Comparison of ENCODE assay signal across 16 mouse cellular contexts in genomic region chr11:8797486-8797885, GRCm38 (mm10).
DNase-seq lines count a peak whose midpoint lies in the region; ATAC-seq and TF ChIP-seq lines count a peak whose summit lies in the region.
"Had no signal": no experiment of that assay in that cellular context is flagged by ENCODE, and none has a peak within 500 bp of the region (broad histone marks: within the 10 kb centered on the region; RNA-seq: fewer than 3 reads in every experiment).

No protein-coding gene starts in this region.

- no peak overlapping the region for H3K27ac ChIP-seq in kidney, adult 2 months (ENCODE audit: insufficient read depth, low read depth, low read length)
- peak overlapping the region; percentile 48; the same call in 1 of the 2 replicates for H3K27ac ChIP-seq in spleen, adult 2 months (ENCODE audit: insufficient read depth, low read length)
- no peak overlapping the region for H3K27ac ChIP-seq in embryonic facial prominence, embryonic 11.5 days (replicated peaks; ENCODE audit: low read depth, low read length)
- H3K27ac ChIP-seq: gastrocnemius, adult 2 months; hindbrain, embryonic 14.5 days; lung, embryonic 15.5 days had no signal

- TF ChIP-seq POLR2A in kidney, adult 2 months (IDR thresholded peaks at IDR 0.05; ENCODE audit: low read depth, low read length) = no peak
- no peak for TF ChIP-seq POLR2A in spleen, adult 2 months (IDR thresholded peaks at IDR 0.05; ENCODE audit: low read depth, low read length)

- no peak for ATAC-seq in embryonic facial prominence, embryonic 11.5 days (replicated peaks; ENCODE audit: insufficient number of reproducible peaks, low FRiP score, low TSS enrichment, low read depth)
- ATAC-seq: forebrain, postnatal 0 days had no signal

- WGBS in kidney, adult 2 months = 27% methylated on average over 5 of the region's 5 CpGs
- WGBS in spleen, adult 2 months = 77% methylated on average over 5 of the region's 5 CpGs
- 29% methylated on average over 5 of the region's 5 CpGs for WGBS in embryonic facial prominence, embryonic 11.5 days

- H3K9ac ChIP-seq in embryonic facial prominence, embryonic 11.5 days (replicated peaks; ENCODE audit: low read length) = no peak overlapping the region
- H3K9ac ChIP-seq: forebrain, postnatal 0 days; hindbrain, embryonic 14.5 days; lung, embryonic 15.5 days had no signal

- DNase-seq in kidney, adult 2 months = peak; percentile 41
- DNase-seq in kidney, adult 8-10 months = no peak
- no peak for DNase-seq in spleen, adult 2 months (ENCODE audit: low read depth in 1 of 2, low spot score in 2 of 2)
- no peak for DNase-seq in spleen, postnatal 14 days (ENCODE audit: low spot score in 2 of 2)
- peak; percentile 65 for DNase-seq in embryonic facial prominence, embryonic 11.5 days (ENCODE audit: low spot score)
- DNase-seq in yolk sac, embryonic 10.5 days (ENCODE audit: low spot score) = peak; percentile 42
- DNase-seq in left cerebral cortex, postnatal 10 days (ENCODE audit: extremely low spot score in 1 of 2, low spot score in 2 of 2) = no peak
- DNase-seq: adrenal gland, postnatal 25 days; cerebellum, adult 2 months; forebrain, postnatal 0 days; gastrocnemius, adult 2 months; thymus, postnatal 36 days had no signal

- intact Hi-C loops in left cerebral cortex, postnatal 10 days (cut with DNase I) = no loop called here

- H3K4me3 ChIP-seq in kidney, adult 2 months (ENCODE audit: insufficient read depth, low read depth, low read length) = no peak overlapping the region
- no peak overlapping the region for H3K4me3 ChIP-seq in spleen, adult 2 months (ENCODE audit: extremely low read depth, insufficient read depth, insufficient read length)
- no peak overlapping the region for H3K4me3 ChIP-seq in embryonic facial prominence, embryonic 11.5 days (ENCODE audit: low read depth, low read length)
- H3K4me3 ChIP-seq: erythroblast, embryonic 14.5 days; gastrocnemius, adult 2 months; lung, embryonic 15.5 days had no signal

- H3K4me1 ChIP-seq in kidney, adult 2 months (ENCODE audit: control insufficient read depth, insufficient read depth, low read length) = no peaks in the 10 kb centered on the region
- H3K4me1 ChIP-seq in spleen, adult 2 months (ENCODE audit: control insufficient read depth, insufficient read depth, insufficient read length) = no peaks in the 10 kb centered on the region
- no peaks in the 10 kb centered on the region for H3K4me1 ChIP-seq in embryonic facial prominence, embryonic 11.5 days (ENCODE audit: control insufficient read depth, insufficient read depth, low read length)

- no peaks in the 10 kb centered on the region for H3K27me3 ChIP-seq in kidney, adult 2 months (replicated peaks; ENCODE audit: control insufficient read depth, insufficient read depth, low read length)
- H3K27me3 ChIP-seq in spleen, adult 2 months (ENCODE audit: control insufficient read depth, insufficient read depth, low read length) = no peaks in the 10 kb centered on the region
- H3K27me3 ChIP-seq in embryonic facial prominence, embryonic 11.5 days (ENCODE audit: control insufficient read depth, insufficient read depth, low read length) = no peaks in the 10 kb centered on the region
- H3K27me3 ChIP-seq: lung, embryonic 15.5 days had no signal

- no peak for TF ChIP-seq CTCF in kidney, adult 2 months (conservative IDR thresholded peaks at IDR 0.05; ENCODE audit: insufficient read depth, insufficient read length, low read depth, low read length)
- TF ChIP-seq CTCF in spleen, adult 2 months (IDR thresholded peaks at IDR 0.05; ENCODE audit: extremely low read depth, insufficient read depth, insufficient read length, insufficient replicate concordance) = no peak

- no peak overlapping the region for H3K4me2 ChIP-seq in embryonic facial prominence, embryonic 11.5 days (ENCODE audit: low read depth, low read length)
- H3K4me2 ChIP-seq: hindbrain, embryonic 14.5 days; liver, embryonic 11.5 days; lung, embryonic 15.5 days had no signal

- H3K9me3 ChIP-seq in embryonic facial prominence, embryonic 11.5 days (replicated peaks; ENCODE audit: control insufficient read depth, low read length) = no peaks in the 10 kb centered on the region
- H3K9me3 ChIP-seq: lung, embryonic 15.5 days had no signal

- H3K36me3 ChIP-seq in kidney, adult 2 months (ENCODE audit: control insufficient read depth, insufficient read depth, low read length) = no peaks in the 10 kb centered on the region
- no peaks in the 10 kb centered on the region for H3K36me3 ChIP-seq in spleen, adult 2 months (ENCODE audit: control insufficient read depth, insufficient read depth, low read length)
- no peaks in the 10 kb centered on the region for H3K36me3 ChIP-seq in embryonic facial prominence, embryonic 11.5 days (replicated peaks; ENCODE audit: control insufficient read depth, insufficient read depth, low read depth, low read length)
- H3K36me3 ChIP-seq: lung, embryonic 15.5 days had no signal

Comparison
In these comparisons a context has a peak if more than half of its experiments do, and no peak if none do; other contexts are left out.
1. DNase-seq: peak in kidney, adult 2 months (single experiment), embryonic facial prominence, embryonic 11.5 days (single experiment) and yolk sac, embryonic 10.5 days (single experiment); none in kidney, adult 8-10 months (0 of 2), spleen, adult 2 months (0 of 2), spleen, postnatal 14 days (0 of 2) and left cerebral cortex, postnatal 10 days (0 of 2).